Mouse (Mus musculus): ENCODE measurements around the gene Capn9. TPM values are rescaled to one million over a fixed set of nuclear protein-coding genes. Genes with fewer than 3 reads are reported as not detected.
A peak's percentile ranks its signal among the peaks of the same experiment; 100 is the strongest.

Gene Capn9
- total RNA-seq, 2 experiments from 2014 or later, result not detected

- no peak for ATAC-seq (replicated peaks; ENCODE audit: low FRiP score, low TSS enrichment, poor library complexity, severe bottlenecking)
Observed at GRCm38 (mm10) chr8:124569593-124569992, 6.3 kb upstream of the Capn9 start, which contains the start of gene Agt. Gene Agt (minus strand): TSS chr8:124569706.

DNA sequence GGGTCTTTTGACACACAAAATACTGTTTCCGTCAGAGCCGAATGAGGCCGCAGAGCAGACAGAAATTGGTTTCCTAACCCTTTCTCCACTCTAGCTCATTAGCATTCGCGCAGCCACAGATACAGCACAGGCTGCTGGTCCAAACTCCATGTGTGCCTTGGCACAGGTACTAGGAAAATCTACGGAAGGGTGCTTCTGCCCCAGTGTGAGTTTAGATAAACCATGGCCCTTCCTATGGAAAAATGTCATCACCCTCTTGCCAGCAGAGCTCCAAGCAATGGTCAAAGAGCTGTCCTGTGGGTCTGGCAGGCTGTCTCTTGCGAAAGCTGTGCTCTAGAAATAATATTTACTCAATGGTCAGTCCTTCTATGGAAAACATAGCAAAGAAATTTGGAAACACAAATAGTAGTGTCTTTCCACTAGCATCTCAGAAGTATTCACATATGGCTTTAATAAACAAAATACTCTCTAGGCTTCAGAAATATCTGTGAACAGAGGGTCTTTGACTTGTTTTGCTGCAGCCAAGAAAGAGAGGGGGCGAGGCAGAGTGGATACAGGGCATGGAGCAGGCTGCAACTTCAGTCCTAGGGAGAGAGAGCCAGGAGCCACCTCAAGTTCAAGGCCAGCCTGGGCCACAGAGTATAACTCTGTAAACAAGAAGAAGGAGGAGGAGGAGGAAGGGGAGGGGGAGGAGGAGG is 4.0 kb upstream of the Capn9 start:
- ATAC-seq (replicated peaks; ENCODE audit: low FRiP score, low TSS enrichment, poor library complexity, severe bottlenecking), result no peak

DNA sequence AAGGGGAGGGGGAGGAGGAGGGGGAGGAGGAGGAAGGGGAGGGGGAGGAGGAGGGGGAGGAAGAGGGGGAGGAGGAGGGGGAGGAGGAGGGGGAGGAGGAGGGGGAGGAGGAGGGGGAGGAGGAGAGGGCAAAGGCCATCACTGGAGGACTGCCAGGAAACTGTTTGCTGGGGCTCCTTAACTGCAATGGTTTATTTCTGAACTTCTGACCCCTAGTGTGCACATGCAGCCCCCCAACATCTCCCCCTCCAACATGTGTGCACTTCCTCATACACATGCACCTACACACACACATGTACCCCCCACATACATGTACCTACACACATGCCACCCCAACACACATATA is 3.5 kb upstream of the Capn9 start:
- no peak for ATAC-seq (replicated peaks; ENCODE audit: low FRiP score, low TSS enrichment, poor library complexity, severe bottlenecking)

- peak; percentile 86 for ATAC-seq (replicated peaks; ENCODE audit: low FRiP score, low TSS enrichment, poor library complexity, severe bottlenecking)
Observed at GRCm38 (mm10) chr8:124573552-124574340, 2.2 kb upstream of the Capn9 start.

GRCm38 (mm10) chr8:124576751-124577150 is 840 bp downstream of the Capn9 start:
- no peak for ATAC-seq (replicated peaks; ENCODE audit: low FRiP score, low TSS enrichment, poor library complexity, severe bottlenecking)

DNA sequence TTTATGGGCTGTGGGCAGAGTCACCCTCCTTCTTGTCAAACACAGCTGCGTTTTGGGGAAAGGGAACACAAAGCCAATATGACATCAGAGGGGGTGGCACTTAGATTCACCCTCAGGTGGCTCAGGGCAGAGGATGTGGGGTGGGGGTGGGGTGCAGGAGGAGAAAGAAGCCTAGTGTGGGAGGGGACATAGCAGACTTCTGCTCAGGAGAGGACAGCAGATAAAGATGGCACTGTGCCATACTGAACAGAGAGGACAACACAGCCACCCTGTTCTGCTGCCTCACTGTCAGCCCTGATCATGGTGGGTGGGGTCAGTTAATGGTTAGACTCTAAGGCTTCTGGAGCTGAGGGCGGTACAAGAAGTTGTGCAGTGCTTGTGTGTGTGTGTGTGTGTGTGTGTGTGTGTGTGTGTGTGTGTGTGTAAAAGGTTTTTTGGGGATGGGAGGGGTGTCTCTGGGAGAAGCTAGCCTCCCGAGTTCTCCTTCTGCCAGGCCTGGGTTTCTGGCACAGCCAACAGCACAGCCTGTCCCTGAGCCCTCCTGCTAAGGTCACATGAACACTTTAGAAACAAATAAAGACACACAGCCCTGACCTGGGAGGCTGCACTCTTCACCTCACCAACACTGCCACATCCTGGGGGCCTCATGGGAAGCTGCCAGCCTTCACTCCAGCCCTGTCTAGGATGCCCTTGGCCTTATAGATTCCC is 10.0 kb downstream of the Capn9 start:
- peak; percentile 90 for ATAC-seq (replicated peaks; ENCODE audit: low FRiP score, low TSS enrichment, poor library complexity, severe bottlenecking)

DNA sequence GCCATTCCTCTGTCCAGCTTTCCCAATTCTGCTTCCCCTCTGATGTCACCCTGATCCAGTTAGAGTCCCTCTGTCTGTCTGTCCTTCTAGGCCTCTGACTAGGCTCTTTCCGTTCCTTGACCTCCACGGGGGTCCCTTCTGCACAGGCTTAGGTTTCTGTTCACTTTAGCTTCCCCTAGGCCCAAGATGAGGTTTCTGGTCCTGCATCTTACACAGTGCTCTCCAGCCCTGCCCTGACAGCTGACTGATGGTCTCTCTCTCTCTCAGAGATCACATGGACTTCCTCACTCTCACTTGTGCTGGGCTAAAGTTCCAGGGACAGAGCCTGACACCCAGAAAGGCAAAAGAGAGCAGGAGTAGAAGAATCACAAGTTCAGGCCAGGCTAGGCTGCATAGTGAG is 10.6 kb downstream of the Capn9 start:
- no peak for ATAC-seq (replicated peaks; ENCODE audit: low FRiP score, low TSS enrichment, poor library complexity, severe bottlenecking)

GRCm38 (mm10) chr8:124589393-124589792 is 13.5 kb downstream of the Capn9 start:
- no peak for ATAC-seq (replicated peaks; ENCODE audit: low FRiP score, low TSS enrichment, poor library complexity, severe bottlenecking)

DNA sequence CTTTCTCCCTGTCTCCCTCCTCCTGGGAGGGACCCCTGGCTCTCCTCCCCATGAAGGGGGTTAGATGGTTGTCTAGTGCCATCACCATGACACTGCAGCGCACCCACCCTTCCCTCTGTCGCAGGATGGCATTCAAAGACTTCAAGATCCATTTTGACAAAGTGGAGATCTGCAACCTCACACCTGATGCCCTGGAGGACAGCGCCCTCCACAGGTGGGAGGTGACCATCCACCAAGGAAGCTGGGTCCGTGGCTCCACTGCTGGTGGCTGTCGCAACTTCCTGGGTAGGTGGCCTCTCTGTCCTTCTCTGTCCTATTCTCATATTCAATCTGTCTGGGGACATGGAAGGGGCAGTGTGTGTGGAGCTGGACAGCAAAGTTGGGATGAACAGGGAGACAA is 28.2 kb downstream of the Capn9 start:
- no peak for ATAC-seq (replicated peaks; ENCODE audit: low FRiP score, low TSS enrichment, poor library complexity, severe bottlenecking)

DNA sequence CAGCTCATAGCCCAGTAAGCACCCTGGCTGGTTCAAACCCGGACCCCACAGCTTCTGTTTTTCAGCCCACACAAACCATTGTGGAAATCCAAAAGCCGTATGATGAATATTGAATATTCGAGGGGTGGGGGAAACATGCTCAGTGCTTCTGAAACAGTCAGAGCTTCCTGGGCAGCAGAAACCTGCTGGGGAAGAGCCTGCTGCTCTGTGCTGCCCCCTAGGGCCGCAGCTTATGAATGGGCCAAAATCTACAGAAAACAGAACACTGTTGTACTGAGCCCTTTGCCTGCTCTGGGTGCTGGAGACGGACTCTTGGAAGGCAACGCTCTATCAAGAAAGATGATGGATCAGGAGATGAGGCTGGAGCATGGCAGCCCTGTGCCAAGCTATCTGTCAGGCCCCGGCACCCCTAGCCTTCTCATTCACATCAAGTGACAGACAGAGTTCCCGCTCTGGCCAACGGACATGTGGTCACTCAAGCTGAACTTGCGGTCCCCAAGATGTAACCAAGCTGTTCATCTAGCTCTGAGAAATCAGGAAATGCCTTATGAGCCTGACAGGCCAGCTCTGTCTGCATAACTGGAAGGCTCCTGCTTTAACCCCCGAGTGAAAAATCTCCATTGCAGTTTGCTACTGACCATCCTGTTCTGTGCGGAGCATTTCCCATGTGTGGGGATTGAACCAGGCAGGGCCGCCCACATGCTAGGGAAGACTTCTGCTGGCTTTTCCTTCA is 32.5 kb downstream of the Capn9 start:
- peak; percentile 37; the same call in 1 of the 2 replicates for ATAC-seq (replicated peaks; ENCODE audit: low FRiP score, low TSS enrichment, poor library complexity, severe bottlenecking)

DNA sequence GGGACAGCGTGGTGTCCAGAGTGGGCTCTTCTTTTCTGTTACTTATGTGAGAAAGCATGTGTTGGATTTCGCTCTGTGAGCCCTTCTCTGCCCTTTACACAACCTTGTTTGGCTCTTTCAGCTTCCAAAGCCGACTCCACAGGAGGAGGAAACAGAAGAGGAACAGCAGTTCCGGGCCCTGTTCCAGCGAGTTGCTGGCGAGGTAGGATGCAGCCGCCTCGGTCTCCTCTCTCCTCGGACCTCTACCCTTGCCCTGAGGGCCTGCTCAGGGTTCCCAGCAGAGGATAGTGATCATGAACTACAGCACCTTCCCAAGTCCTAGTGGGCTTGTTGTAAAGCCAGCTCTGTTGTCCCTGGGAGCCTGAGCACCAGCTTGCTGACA is 33.1 kb downstream of the Capn9 start:
- no peak for ATAC-seq (replicated peaks; ENCODE audit: low FRiP score, low TSS enrichment, poor library complexity, severe bottlenecking)

GRCm38 (mm10) chr8:124614325-124614724 is 38.4 kb downstream of the Capn9 start:
- no peak for ATAC-seq (replicated peaks; ENCODE audit: low FRiP score, low TSS enrichment, poor library complexity, severe bottlenecking)

GRCm38 (mm10) chr8:124617266-124617869 is 41.5 kb downstream of the Capn9 start:
- peak; percentile 89 for ATAC-seq (replicated peaks; ENCODE audit: low FRiP score, low TSS enrichment, poor library complexity, severe bottlenecking)

DNA sequence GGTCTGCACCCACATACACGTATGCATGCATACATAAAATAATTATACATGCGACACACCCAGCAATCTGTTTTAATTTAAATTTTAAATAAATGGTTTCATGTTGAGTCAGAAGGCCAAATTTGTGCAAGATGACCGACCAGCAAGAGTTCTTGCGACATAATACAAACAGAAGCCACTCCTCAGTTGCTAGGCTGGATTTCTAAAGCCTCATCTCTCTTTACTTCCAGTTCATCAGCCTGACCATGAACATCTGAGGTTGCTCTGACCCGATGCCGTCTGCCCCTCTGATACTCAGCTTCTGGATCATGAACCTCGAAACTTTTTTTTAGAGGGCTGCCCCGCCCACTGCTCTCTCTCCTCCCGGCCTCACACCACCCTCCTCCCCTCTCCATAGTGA is 42.3 kb downstream of the Capn9 start:
- no peak for ATAC-seq (replicated peaks; ENCODE audit: low FRiP score, low TSS enrichment, poor library complexity, severe bottlenecking)

DNA sequence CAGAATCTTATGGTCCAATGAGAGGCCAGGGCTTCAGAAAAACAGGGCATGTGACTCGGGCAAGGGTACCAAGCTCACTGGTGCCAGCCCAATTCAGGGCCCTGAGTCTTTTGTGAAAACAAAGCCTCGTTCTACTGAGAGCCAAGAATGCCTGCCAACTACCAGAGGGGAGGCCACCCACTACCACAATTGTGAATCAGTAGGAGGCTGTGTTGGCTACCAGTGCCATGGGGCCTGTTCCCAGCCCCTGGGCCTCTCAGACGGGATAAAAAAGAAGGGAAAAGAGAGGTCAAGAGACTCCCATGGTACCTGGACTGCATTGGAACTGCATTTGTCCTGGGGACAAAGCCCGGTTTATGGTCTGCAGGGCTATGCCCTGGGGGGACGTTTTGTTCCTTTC is 45.3 kb downstream of the Capn9 start:
- no peak for ATAC-seq (replicated peaks; ENCODE audit: low FRiP score, low TSS enrichment, poor library complexity, severe bottlenecking)

DNA sequence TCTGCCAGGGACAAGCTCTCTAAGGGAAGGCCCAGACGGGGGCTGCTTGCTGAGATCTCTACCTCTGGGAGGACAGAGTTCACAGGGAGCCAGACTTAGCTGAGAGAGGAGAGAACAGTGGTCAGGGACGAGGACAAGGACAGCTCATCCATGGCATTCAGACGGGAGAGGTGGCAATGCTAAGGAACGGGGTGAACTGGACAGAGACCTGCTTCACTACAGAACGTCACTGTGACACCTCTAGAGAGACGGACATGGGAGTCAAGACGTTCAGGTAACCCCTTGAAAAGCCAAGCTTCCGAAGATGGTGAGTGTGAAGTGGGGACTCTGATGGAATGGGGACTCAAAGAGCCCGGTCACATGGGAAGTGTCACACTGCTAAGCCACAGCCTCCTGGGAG is 50.3 kb downstream of the Capn9 start:
- no peak for ATAC-seq (replicated peaks; ENCODE audit: low FRiP score, low TSS enrichment, poor library complexity, severe bottlenecking)

GRCm38 (mm10) chr8:124630489-124630888 is 54.6 kb downstream of the Capn9 start:
- ATAC-seq (replicated peaks; ENCODE audit: low FRiP score, low TSS enrichment, poor library complexity, severe bottlenecking), result no peak

DNA sequence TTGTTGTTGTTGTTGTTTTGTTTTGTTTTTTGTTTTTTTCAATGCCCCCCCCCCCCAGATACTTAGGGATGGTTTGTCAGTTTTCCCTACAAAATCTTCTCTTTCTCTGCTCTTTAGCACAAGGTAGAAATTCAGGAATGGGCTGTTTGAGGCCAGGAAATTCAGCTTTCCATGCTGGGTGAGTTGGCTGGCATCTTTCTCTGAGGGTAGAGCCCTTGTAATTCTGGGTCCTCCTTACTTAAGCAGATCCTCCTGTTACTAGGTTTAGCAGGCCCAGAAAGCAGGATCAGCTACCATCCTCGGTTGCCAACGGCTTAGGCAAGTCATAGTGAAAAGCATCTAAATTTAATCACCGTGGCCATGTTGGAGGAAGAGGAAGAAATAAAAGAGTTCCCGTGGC is 55.0 kb downstream of the Capn9 start:
- ATAC-seq (replicated peaks; ENCODE audit: low FRiP score, low TSS enrichment, poor library complexity, severe bottlenecking), result no peak

GRCm38 (mm10) chr8:124631966-124632365 is 56.1 kb downstream of the Capn9 start:
- no peak for ATAC-seq (replicated peaks; ENCODE audit: low FRiP score, low TSS enrichment, poor library complexity, severe bottlenecking)

Measured in megakaryocyte-erythroid progenitor cell, adult 5-6 weeks (primary cell).